Mouse (Mus musculus): ENCODE data around the gene Pip4p1. TPM values are rescaled to one million over a fixed set of nuclear protein-coding genes. Genes with fewer than 3 reads are reported as not detected.
A peak's percentile ranks its signal among the peaks of the same experiment; 100 is the strongest.

Gene Pip4p1
- polyA plus RNA-seq, 1 experiment: 48.1 TPM

DNA sequence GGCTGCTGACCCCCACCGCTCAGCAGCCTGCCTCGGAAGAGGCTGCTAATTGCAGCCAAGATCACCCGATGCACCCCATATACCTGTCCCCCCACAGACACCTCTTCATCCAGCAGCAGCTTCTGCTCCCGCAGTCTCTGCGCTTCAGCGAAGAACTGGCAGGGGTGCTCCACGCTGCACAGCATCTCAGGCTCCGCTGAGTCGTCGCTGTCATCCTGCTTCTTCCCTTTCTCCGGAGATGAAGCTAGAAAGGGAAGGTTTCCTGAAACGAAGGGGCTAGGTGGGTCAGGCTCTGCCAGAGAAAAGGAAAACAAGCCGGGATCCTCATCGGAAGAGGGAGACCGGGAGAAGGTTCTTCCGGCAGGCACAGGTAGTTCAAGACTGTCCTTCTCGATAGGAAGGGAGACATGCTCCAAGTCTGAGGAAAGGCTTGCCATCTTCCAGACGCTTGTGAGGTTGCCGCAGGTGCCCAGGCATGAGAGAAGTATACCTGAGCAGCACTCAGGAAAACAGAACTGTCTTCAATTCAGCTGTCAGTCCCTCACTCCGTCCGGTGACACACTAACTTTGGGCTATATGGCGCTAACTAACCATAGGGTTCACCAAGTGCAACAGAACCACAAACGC, 33.8 kb downstream of the Pip4p1 start:
- TF ChIP-seq CTCF (IDR thresholded peaks at IDR 0.05; ENCODE audit: control insufficient read depth, insufficient read depth, insufficient replicate concordance, low read depth, low read length) (no peak), POLR2A (IDR thresholded peaks at IDR 0.05; ENCODE audit: control insufficient read depth, low read depth, low read length) (no peak)
- Histone ChIP-seq H3K27ac (ENCODE audit: control insufficient read depth, insufficient read depth, low read depth, low read length) (no peak overlapping the region), H3K36me3 (ENCODE audit: control insufficient read depth, insufficient read depth, low read length) (no peaks in the 10 kb centered on the region)

DNA sequence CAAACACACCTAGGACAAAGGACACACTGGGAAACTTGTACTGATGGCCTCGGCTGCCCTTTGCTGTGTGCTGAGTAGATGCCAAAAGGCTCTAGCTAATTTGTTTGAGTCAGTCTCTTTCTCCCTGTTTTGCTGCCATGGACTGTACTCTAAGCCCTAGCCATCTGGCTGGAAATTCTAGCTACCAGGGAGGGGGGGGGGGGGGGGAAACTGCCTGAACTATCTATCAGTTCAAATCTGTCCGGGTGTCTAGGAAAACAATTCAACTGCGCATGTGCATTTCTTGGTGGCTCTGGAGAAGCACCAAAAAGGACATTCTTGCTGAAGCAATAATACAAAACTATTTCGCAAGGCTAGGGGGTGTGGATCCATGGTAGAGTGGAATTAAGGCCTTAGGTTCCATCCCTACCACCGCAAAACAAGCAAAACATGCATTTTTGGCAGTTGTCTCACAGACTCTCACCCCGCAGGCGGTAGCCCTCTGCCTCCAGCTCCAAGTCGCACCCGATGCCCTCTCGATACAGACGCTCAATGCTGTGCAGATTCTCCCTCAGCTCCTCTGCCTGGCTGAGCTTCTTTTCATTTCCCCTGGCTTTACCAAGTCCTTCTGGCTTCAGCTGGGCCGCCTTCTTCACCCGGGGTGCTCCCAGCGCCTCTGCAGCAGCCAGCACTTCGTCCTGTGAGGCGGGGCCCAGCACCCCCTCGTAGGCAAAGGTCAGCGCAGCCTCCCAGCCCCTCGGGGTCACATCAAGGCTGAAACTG, 34.5 kb downstream of the Pip4p1 start:
- TF ChIP-seq POLR2A (IDR thresholded peaks at IDR 0.05; ENCODE audit: control insufficient read depth, low read depth, low read length): no peak
- TF ChIP-seq CTCF (IDR thresholded peaks at IDR 0.05; ENCODE audit: control insufficient read depth, insufficient read depth, insufficient replicate concordance, low read depth, low read length): no peak
- Histone ChIP-seq H3K27me3 (ENCODE audit: control insufficient read depth, insufficient read depth, low read length) (no peaks in the 10 kb centered on the region), H3K36me3 (ENCODE audit: control insufficient read depth, insufficient read depth, low read length) (no peaks in the 10 kb centered on the region), H3K4me3 (ENCODE audit: control insufficient read depth, low read depth, low read length) (peak overlapping the region; percentile 75), H3K27ac (ENCODE audit: control insufficient read depth, insufficient read depth, low read depth, low read length) (no peak overlapping the region), H3K4me1 (ENCODE audit: control insufficient read depth, insufficient read depth, low read length) (peaks cover 7% of the 10 kb centered on the region)

More for the DNA sequence above, 33.8 kb downstream of the Pip4p1 start:
- Histone ChIP-seq H3K4me1 (ENCODE audit: control insufficient read depth, insufficient read depth, low read length) (peaks cover 7% of the 10 kb centered on the region), H3K27me3 (ENCODE audit: control insufficient read depth, insufficient read depth, low read length) (no peaks in the 10 kb centered on the region), H3K4me3 (ENCODE audit: control insufficient read depth, low read depth, low read length) (peak overlapping the region; percentile 75)

DNA sequence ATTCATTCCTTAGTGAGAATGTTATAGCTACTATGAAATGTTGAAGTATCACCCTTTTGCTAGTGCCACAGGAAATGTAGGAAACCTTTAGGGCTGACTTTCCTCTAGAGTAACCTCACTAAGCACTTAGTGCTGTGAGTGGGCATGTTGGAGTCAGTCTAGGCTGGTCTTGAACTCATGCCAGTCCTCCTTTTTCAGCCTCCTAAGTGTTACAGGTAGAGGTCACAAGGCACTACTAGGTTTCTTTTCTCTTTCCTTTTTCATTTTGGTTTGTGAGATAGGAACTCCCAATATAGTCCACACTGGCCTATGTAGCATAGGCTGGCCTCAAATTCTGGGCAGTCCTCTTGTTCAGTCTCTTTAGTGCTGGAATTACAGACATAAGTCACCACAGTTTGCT, 35.2 kb downstream of the Pip4p1 start:
- H3K4me1 ChIP-seq (ENCODE audit: control insufficient read depth, insufficient read depth, low read length): peaks cover 7% of the 10 kb centered on the region
- H3K4me3 ChIP-seq (ENCODE audit: control insufficient read depth, low read depth, low read length): no peak overlapping the region
- no peak for TF ChIP-seq CTCF (IDR thresholded peaks at IDR 0.05; ENCODE audit: control insufficient read depth, insufficient read depth, insufficient replicate concordance, low read depth, low read length)
- TF ChIP-seq POLR2A (IDR thresholded peaks at IDR 0.05; ENCODE audit: control insufficient read depth, low read depth, low read length): no peak
- no peaks in the 10 kb centered on the region for H3K36me3 ChIP-seq (ENCODE audit: control insufficient read depth, insufficient read depth, low read length)
- H3K27ac ChIP-seq (ENCODE audit: control insufficient read depth, insufficient read depth, low read depth, low read length): no peak overlapping the region
- H3K27me3 ChIP-seq (ENCODE audit: control insufficient read depth, insufficient read depth, low read length): no peaks in the 10 kb centered on the region

DNA sequence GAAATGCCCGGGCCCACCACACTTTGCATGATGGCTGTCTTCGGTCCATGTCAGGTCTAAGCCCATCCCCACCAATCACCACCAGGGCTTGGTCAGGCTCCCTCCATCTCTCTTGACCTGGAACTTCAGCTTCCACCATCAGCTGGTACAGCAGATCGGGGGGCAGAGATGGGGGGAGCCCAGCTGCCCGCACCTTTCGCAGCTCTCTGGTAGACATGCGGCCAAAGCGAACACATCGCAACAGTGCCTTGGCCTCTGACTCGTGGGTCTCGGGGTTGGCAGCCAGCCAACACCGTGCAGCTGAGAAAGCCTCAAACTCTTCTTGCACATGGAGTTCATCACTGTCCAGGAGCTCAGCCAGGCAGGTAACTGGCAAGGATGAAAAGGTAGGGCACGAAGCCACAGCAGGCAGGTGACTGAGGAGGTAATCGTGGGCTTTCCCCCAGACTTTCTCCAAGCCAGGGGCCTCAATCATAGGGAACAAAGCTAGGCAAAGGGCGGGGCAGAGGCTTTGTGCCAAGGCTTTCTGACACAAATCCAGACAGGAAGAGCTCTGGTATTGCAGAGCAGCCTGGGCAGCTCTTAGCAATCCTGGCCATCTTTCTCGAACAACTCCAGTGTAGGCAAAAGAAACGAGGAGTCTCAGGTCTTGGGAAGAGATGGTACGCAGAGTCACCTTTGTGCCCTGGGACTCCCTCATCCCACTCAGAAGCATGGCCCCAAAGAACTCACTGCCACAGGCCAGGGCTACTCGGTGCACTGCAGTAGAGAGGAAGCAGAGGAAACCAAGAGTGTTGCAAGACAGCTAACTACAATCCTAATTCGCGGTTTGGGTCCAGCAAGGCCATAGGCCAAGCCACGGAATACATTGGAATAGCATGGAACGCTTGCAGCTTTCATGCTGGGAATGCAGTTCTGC, 37.9 kb downstream of the Pip4p1 start:
- H3K27me3 ChIP-seq (ENCODE audit: control insufficient read depth, insufficient read depth, low read length): no peaks in the 10 kb centered on the region
- TF ChIP-seq POLR2A (IDR thresholded peaks at IDR 0.05; ENCODE audit: control insufficient read depth, low read depth, low read length): no peak
- TF ChIP-seq CTCF (IDR thresholded peaks at IDR 0.05; ENCODE audit: control insufficient read depth, insufficient read depth, insufficient replicate concordance, low read depth, low read length): no peak
- H3K27ac ChIP-seq (ENCODE audit: control insufficient read depth, insufficient read depth, low read depth, low read length): no peak overlapping the region

DNA sequence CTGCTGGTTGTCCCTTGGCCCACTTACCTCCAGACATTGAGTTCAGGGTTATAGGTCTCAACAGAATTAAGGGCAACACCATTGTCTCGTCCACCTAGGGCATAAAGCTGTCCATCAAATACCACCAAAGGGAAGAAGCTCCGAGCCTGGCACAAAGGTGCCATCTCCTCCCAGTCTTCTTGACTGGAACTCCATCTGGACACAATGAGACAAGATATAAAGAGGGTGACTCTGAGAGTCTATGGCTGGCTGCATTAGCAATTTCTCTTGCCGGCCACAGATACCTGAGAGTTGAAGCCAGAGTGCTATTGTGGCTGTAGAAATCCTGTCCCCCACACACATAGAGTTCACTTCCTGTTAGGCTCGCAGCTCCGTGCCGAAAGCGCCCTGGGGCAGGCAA, 38.6 kb downstream of the Pip4p1 start:
- TF ChIP-seq POLR2A (IDR thresholded peaks at IDR 0.05; ENCODE audit: control insufficient read depth, low read depth, low read length) (no peak), CTCF (IDR thresholded peaks at IDR 0.05; ENCODE audit: control insufficient read depth, insufficient read depth, insufficient replicate concordance, low read depth, low read length) (no peak)

More for the DNA sequence above, 37.9 kb downstream of the Pip4p1 start:
- H3K4me3 ChIP-seq (ENCODE audit: control insufficient read depth, low read depth, low read length): no peak overlapping the region
- H3K36me3 ChIP-seq (ENCODE audit: control insufficient read depth, insufficient read depth, low read length): no peaks in the 10 kb centered on the region
- H3K4me1 ChIP-seq (ENCODE audit: control insufficient read depth, insufficient read depth, low read length): peaks cover 7% of the 10 kb centered on the region

DNA sequence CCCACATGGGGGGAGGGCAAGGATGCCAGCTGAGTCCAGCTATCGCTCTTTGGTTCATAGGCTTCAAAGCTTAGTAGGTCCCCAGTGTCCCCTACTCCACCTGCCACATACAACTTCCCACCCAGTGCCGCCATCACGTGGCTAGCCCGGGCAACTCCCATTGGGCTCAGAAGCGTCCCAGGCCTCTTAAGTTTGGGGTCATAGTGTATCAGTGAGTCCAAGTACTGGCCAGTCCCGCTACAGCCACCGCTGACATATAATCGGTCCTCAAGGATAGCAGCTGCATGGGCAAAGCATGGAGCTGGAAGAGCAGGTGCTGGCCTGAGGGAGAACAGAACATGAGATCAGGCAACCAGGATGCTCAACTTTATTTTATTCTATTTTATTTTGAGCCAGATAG, 39.0 kb downstream of the Pip4p1 start:
- Histone ChIP-seq H3K4me1 (ENCODE audit: control insufficient read depth, insufficient read depth, low read length) (peaks cover 6% of the 10 kb centered on the region), H3K27ac (ENCODE audit: control insufficient read depth, insufficient read depth, low read depth, low read length) (no peak overlapping the region), H3K27me3 (ENCODE audit: control insufficient read depth, insufficient read depth, low read length) (no peaks in the 10 kb centered on the region), H3K36me3 (ENCODE audit: control insufficient read depth, insufficient read depth, low read length) (no peaks in the 10 kb centered on the region), H3K4me3 (ENCODE audit: control insufficient read depth, low read depth, low read length) (no peak overlapping the region)
- TF ChIP-seq CTCF (IDR thresholded peaks at IDR 0.05; ENCODE audit: control insufficient read depth, insufficient read depth, insufficient replicate concordance, low read depth, low read length) (no peak), POLR2A (IDR thresholded peaks at IDR 0.05; ENCODE audit: control insufficient read depth, low read depth, low read length) (no peak)

More for the DNA sequence above, 38.6 kb downstream of the Pip4p1 start:
- H3K27me3 ChIP-seq (ENCODE audit: control insufficient read depth, insufficient read depth, low read length): no peaks in the 10 kb centered on the region
- H3K27ac ChIP-seq (ENCODE audit: control insufficient read depth, insufficient read depth, low read depth, low read length): no peak overlapping the region
- no peak overlapping the region for H3K4me3 ChIP-seq (ENCODE audit: control insufficient read depth, low read depth, low read length)
- peaks cover 7% of the 10 kb centered on the region for H3K4me1 ChIP-seq (ENCODE audit: control insufficient read depth, insufficient read depth, low read length)
- no peaks in the 10 kb centered on the region for H3K36me3 ChIP-seq (ENCODE audit: control insufficient read depth, insufficient read depth, low read length)

All from testis, adult 2 months (tissue).